Mouse (Mus musculus): ENCODE measurements around the gene Tpst1. TPM values are rescaled to one million over a fixed set of nuclear protein-coding genes. Genes with fewer than 3 reads are reported as not detected.
A peak's percentile ranks its signal among the peaks of the same experiment; 100 is the strongest.

The Tpst1 gene
- polyA plus RNA-seq, 1 experiment from 2014 or later: 57.1 TPM

- H3K4me3 ChIP-seq (ENCODE audit: low read depth, low read length): no peak overlapping the region
- H3K9ac ChIP-seq (ENCODE audit: low read length): no peak overlapping the region
- H3K4me1 ChIP-seq (ENCODE audit: control insufficient read depth, insufficient read depth, low read length): no peaks in the 10 kb centered on the region
- H3K4me2 ChIP-seq (ENCODE audit: low read length): no peak overlapping the region
- WGBS: 61% methylated on average over 19 of the region's 19 CpGs
- DNase-seq (ENCODE audit: low spot score) (peak; percentile 70), ATAC-seq (no peak)
- peaks cover 62% of the 10 kb centered on the region for H3K36me3 ChIP-seq (ENCODE audit: control insufficient read depth, insufficient read depth, low read length)
- H3K9me3 ChIP-seq (replicated peaks; ENCODE audit: control insufficient read depth, low read length): no peaks in the 10 kb centered on the region
- H3K27ac ChIP-seq (ENCODE audit: low read depth, low read length): no peak overlapping the region
- H3K27me3 ChIP-seq (replicated peaks; ENCODE audit: control insufficient read depth, insufficient read depth, low read length): no peaks in the 10 kb centered on the region
Measured at GRCm38 (mm10) chr5:130037752-130038455, 35.2 kb upstream of the Tpst1 start.

GRCm38 (mm10) chr5:130040797-130041196 is 32.3 kb upstream of the Tpst1 start:
- Histone ChIP-seq H3K27ac (ENCODE audit: low read depth, low read length) (no peak overlapping the region), H3K27me3 (replicated peaks; ENCODE audit: control insufficient read depth, insufficient read depth, low read length) (no peaks in the 10 kb centered on the region), H3K36me3 (ENCODE audit: control insufficient read depth, insufficient read depth, low read length) (peaks cover 77% of the 10 kb centered on the region), H3K9me3 (replicated peaks; ENCODE audit: control insufficient read depth, low read length) (no peaks in the 10 kb centered on the region), H3K4me1 (ENCODE audit: control insufficient read depth, insufficient read depth, low read length) (no peaks in the 10 kb centered on the region), H3K9ac (ENCODE audit: low read length) (no peak overlapping the region), H3K4me2 (ENCODE audit: low read length) (no peak overlapping the region), H3K4me3 (ENCODE audit: low read depth, low read length) (no peak overlapping the region)
- WGBS: 91% methylated on average over 4 of the region's 4 CpGs
- DNase-seq (ENCODE audit: low spot score) (no peak), ATAC-seq (no peak)

DNA sequence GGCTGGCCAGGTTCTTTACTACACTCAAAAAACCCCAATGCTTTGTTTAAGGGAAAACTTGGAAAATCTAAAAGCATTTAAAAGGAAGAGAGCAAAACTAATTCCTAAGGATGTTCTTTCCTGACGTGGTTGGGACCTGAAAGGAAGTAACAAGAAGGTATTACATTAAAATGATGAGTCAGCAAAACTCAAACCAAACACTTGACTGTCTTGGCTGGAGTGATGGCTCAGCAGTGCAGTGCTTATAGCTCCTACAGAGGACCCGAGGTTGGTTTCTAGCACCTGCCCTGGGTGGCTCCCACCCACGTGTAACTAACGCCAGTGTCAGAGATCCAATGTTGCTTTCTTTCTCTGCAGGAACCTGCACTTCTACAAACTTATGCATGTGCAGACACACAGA is 31.9 kb upstream of the Tpst1 start:
- Histone ChIP-seq H3K9me3 (replicated peaks; ENCODE audit: control insufficient read depth, low read length) (no peaks in the 10 kb centered on the region), H3K4me3 (ENCODE audit: low read depth, low read length) (no peak overlapping the region), H3K27me3 (replicated peaks; ENCODE audit: control insufficient read depth, insufficient read depth, low read length) (no peaks in the 10 kb centered on the region), H3K4me2 (ENCODE audit: low read length) (no peak overlapping the region), H3K36me3 (ENCODE audit: control insufficient read depth, insufficient read depth, low read length) (peaks cover 79% of the 10 kb centered on the region), H3K9ac (ENCODE audit: low read length) (no peak overlapping the region), H3K4me1 (ENCODE audit: control insufficient read depth, insufficient read depth, low read length) (no peaks in the 10 kb centered on the region), H3K27ac (ENCODE audit: low read depth, low read length) (no peak overlapping the region)
- DNase-seq (ENCODE audit: low spot score) (no peak), ATAC-seq (no peak)
- WGBS: 91% methylated on average over 4 of the region's 4 CpGs

DNA sequence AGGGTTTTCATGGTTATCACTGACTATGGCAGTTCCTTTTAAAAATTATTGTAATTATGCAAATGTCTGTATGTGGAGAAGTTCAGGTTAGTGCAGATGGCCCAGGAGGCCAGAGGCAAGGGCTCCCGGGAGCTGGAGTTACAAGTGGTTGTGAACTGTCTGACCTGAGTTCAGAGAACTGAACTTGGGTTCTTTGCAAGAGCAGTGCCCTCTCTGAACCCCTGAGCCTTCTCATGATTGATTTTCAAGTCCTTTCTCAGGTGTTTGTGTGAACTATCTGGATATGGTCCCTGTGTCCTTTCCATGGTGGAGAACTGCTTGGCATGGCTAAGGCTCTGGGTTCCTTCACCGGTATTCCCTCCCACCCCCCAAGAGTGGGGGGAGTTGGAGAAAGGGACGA is 29.4 kb upstream of the Tpst1 start:
- no peaks in the 10 kb centered on the region for H3K4me1 ChIP-seq (ENCODE audit: control insufficient read depth, insufficient read depth, low read length)
- H3K9ac ChIP-seq (ENCODE audit: low read length): no peak overlapping the region
- H3K27ac ChIP-seq (ENCODE audit: low read depth, low read length): no peak overlapping the region
- ATAC-seq (no peak), DNase-seq (ENCODE audit: low spot score) (no peak)
- 86% methylated on average over 3 of the region's 3 CpGs for WGBS
- H3K4me2 ChIP-seq (ENCODE audit: low read length): no peak overlapping the region
- peaks cover 84% of the 10 kb centered on the region for H3K36me3 ChIP-seq (ENCODE audit: control insufficient read depth, insufficient read depth, low read length)
- H3K27me3 ChIP-seq (replicated peaks; ENCODE audit: control insufficient read depth, insufficient read depth, low read length): no peaks in the 10 kb centered on the region
- H3K4me3 ChIP-seq (ENCODE audit: low read depth, low read length): no peak overlapping the region
- H3K9me3 ChIP-seq (replicated peaks; ENCODE audit: control insufficient read depth, low read length): no peaks in the 10 kb centered on the region

GRCm38 (mm10) chr5:130044201-130044695 is 28.9 kb upstream of the Tpst1 start:
- H3K9ac ChIP-seq (ENCODE audit: low read length): no peak overlapping the region
- H3K27me3 ChIP-seq (replicated peaks; ENCODE audit: control insufficient read depth, insufficient read depth, low read length): no peaks in the 10 kb centered on the region
- H3K4me3 ChIP-seq (ENCODE audit: low read depth, low read length): no peak overlapping the region
- no peaks in the 10 kb centered on the region for H3K4me1 ChIP-seq (ENCODE audit: control insufficient read depth, insufficient read depth, low read length)
- no peak overlapping the region for H3K27ac ChIP-seq (ENCODE audit: low read depth, low read length)
- peak; percentile 52 for DNase-seq (ENCODE audit: low spot score)
- H3K36me3 ChIP-seq (ENCODE audit: control insufficient read depth, insufficient read depth, low read length): peaks cover 88% of the 10 kb centered on the region
- no peak overlapping the region for H3K4me2 ChIP-seq (ENCODE audit: low read length)
- ATAC-seq: no peak
- WGBS: 80% methylated on average over 7 of the region's 7 CpGs
- H3K9me3 ChIP-seq (replicated peaks; ENCODE audit: control insufficient read depth, low read length): no peaks in the 10 kb centered on the region

DNA sequence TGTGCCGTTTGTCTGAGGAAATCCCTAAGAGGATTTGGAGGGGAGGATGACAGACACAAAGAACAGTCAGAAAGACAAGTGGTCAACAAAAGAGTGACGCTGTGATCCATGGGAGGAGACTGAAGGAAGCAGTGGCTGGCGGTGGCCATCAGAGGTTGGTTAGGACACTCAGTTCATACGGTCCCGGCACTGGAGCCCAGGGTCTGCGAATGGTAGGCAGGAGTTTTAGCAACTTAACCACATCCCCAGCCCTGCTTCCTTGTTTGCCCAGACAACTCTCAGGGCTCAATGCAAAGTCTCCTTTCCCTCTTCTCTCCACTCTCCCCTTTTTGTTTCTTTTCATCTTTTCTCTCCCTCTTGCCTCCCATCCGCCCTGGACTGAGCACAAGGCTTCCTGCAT is 27.0 kb upstream of the Tpst1 start:
- H3K36me3 ChIP-seq (ENCODE audit: control insufficient read depth, insufficient read depth, low read length): peaks cover 76% of the 10 kb centered on the region
- no peaks in the 10 kb centered on the region for H3K9me3 ChIP-seq (replicated peaks; ENCODE audit: control insufficient read depth, low read length)
- no peak overlapping the region for H3K4me3 ChIP-seq (ENCODE audit: low read depth, low read length)
- H3K4me1 ChIP-seq (ENCODE audit: control insufficient read depth, insufficient read depth, low read length): no peaks in the 10 kb centered on the region
- H3K27ac ChIP-seq (ENCODE audit: low read depth, low read length): no peak overlapping the region
- DNase-seq (ENCODE audit: low spot score) (no peak), ATAC-seq (no peak)
- WGBS: 87% methylated on average over 7 of the region's 7 CpGs
- H3K9ac ChIP-seq (ENCODE audit: low read length): no peak overlapping the region
- H3K4me2 ChIP-seq (ENCODE audit: low read length): no peak overlapping the region
- H3K27me3 ChIP-seq (replicated peaks; ENCODE audit: control insufficient read depth, insufficient read depth, low read length): no peaks in the 10 kb centered on the region

DNA sequence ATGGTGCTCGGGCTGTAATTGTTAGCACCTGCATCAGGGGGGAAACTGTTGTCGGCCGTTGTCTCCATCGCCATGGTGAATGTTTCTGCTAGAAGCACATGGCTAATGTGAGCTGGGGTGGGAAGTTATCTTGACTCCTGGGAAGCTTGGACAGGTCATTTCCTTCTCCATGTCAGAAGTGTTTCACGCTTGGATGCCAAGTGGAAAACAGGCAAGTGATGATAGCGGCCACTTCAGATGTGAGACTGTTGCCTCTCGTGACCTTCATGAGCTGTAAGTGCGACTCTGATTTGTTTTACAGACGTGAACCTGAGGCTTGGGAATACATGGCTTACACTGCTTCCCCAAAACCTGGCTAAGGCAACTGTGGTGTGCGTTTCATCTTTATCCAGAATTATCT is 26.5 kb upstream of the Tpst1 start:
- Histone ChIP-seq H3K4me3 (ENCODE audit: low read depth, low read length) (no peak overlapping the region), H3K27me3 (replicated peaks; ENCODE audit: control insufficient read depth, insufficient read depth, low read length) (no peaks in the 10 kb centered on the region), H3K9me3 (replicated peaks; ENCODE audit: control insufficient read depth, low read length) (no peaks in the 10 kb centered on the region), H3K4me2 (ENCODE audit: low read length) (no peak overlapping the region), H3K4me1 (ENCODE audit: control insufficient read depth, insufficient read depth, low read length) (no peaks in the 10 kb centered on the region), H3K36me3 (ENCODE audit: control insufficient read depth, insufficient read depth, low read length) (peaks cover 77% of the 10 kb centered on the region), H3K9ac (ENCODE audit: low read length) (no peak overlapping the region), H3K27ac (ENCODE audit: low read depth, low read length) (no peak overlapping the region)
- 91% methylated on average over 10 of the region's 10 CpGs for WGBS
- DNase-seq (ENCODE audit: low spot score) (no peak), ATAC-seq (no peak)

DNA sequence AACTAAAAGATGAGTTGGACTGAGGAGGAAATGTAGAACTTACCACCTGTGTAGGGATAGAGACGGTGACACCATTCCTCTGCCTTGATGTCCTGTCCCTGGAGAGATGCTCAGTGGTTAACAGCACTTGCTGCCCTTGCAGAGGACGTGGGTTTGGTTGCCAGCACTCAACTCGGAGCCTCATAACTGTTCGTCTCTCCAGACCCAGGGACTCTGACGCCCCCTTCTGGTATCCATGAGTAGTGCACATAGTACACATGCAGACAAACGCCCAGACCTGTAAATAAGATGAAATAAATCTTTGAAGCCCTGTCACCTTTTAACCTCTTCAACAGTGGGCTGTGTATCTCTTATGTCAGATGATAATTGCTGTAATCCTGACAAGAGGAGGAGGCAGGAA is 26.1 kb upstream of the Tpst1 start:
- no peak overlapping the region for H3K9ac ChIP-seq (ENCODE audit: low read length)
- H3K4me2 ChIP-seq (ENCODE audit: low read length): no peak overlapping the region
- DNase-seq (ENCODE audit: low spot score): no peak
- no peaks in the 10 kb centered on the region for H3K27me3 ChIP-seq (replicated peaks; ENCODE audit: control insufficient read depth, insufficient read depth, low read length)
- no peak overlapping the region for H3K4me3 ChIP-seq (ENCODE audit: low read depth, low read length)
- H3K36me3 ChIP-seq (ENCODE audit: control insufficient read depth, insufficient read depth, low read length): peaks cover 75% of the 10 kb centered on the region
- H3K9me3 ChIP-seq (replicated peaks; ENCODE audit: control insufficient read depth, low read length): no peaks in the 10 kb centered on the region
- no peak overlapping the region for H3K27ac ChIP-seq (ENCODE audit: low read depth, low read length)
- ATAC-seq: no peak
- 86% methylated on average over 6 of the region's 6 CpGs for WGBS
- no peaks in the 10 kb centered on the region for H3K4me1 ChIP-seq (ENCODE audit: control insufficient read depth, insufficient read depth, low read length)

DNA sequence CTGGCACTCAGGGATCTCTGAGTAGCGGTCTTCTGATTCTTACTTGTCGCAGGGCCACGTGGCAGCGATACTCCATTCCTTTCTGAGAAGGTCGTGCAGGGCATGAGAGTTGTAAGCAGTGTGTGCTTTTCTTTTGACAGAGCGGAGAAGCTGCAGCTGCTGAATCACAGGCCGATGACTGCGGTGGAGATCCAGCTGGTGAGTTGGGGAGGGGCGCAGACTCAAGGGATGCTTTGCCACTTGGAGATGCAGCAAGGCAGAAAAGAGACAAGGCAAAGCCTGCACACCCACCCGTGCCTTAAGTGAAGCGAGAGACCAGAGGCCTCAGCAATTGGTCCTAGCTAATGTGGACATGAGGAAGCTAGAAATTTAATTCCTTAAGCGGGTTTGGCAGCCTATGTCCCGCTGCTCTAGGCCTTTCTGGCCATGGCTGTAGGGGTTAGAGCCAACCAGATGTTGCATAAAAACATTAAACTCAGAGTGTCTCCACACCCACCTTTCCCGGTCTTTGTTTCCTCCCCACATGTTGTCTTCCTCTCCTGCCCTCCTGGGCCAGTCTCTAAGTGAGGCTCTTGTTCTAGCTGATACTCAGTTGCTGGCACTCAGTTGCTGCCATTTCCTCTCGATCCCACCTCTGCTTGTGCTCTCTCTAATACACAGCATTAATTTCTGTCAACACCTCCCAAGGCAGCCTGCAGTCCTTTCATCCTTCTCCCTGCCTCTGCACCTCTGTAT is 24.2 kb upstream of the Tpst1 start:
- H3K27me3 ChIP-seq (replicated peaks; ENCODE audit: control insufficient read depth, insufficient read depth, low read length): no peaks in the 10 kb centered on the region
- 87% methylated on average over 15 of the region's 15 CpGs for WGBS
- H3K4me3 ChIP-seq (ENCODE audit: low read depth, low read length): no peak overlapping the region
- peak overlapping the region; percentile 15; the same call in 1 of the 2 replicates for H3K27ac ChIP-seq (ENCODE audit: low read depth, low read length)
- ATAC-seq (no peak), DNase-seq (ENCODE audit: low spot score) (no peak)
- no peak overlapping the region for H3K4me2 ChIP-seq (ENCODE audit: low read length)
- H3K9ac ChIP-seq (ENCODE audit: low read length): no peak overlapping the region
- H3K9me3 ChIP-seq (replicated peaks; ENCODE audit: control insufficient read depth, low read length): no peaks in the 10 kb centered on the region
- H3K36me3 ChIP-seq (ENCODE audit: control insufficient read depth, insufficient read depth, low read length): peaks cover 61% of the 10 kb centered on the region
- H3K4me1 ChIP-seq (ENCODE audit: control insufficient read depth, insufficient read depth, low read length): no peaks in the 10 kb centered on the region

Measured in forebrain, embryonic 14.5 days (tissue).